Mouse (Mus musculus) erythroblast, embryonic 14.5 days (primary cell): Measurements from ENCODE around the gene Zc3h18. TPM values are rescaled to one million over a fixed set of nuclear protein-coding genes. Genes with fewer than 3 reads are reported as not detected.

Experiments
- H3K27me3 ChIP-seq: 2 replicates; pipeline ENCODE4 v1.6.1; 2012; ENCODE audit warnings: inconsistent platforms; ENCODE audit not compliant: control insufficient read depth
- H3K36me3 ChIP-seq: 2 replicates; pipeline ENCODE4 v1.6.1; 2012; ENCODE audit warnings: mild to moderate bottlenecking, inconsistent platforms; ENCODE audit not compliant: control insufficient read depth
- H3K4me1 ChIP-seq: 2 replicates; pipeline ENCODE4 v1.6.1; 2012; ENCODE audit warnings: inconsistent platforms; ENCODE audit not compliant: control insufficient read depth
- H3K4me3 ChIP-seq: replicated peaks from 2 replicates; pipeline ENCODE3; 2012; ENCODE audit warnings: moderate library complexity, mild to moderate bottlenecking, inconsistent platforms
- H3K9me3 ChIP-seq: 2 replicates; pipeline ENCODE4 v1.6.1; 2012; ENCODE audit warnings: low read length, inconsistent platforms, mixed read lengths; ENCODE audit not compliant: control insufficient read depth
- GATA1 ChIP-seq: IDR thresholded peaks from 2 replicates; pipeline ENCODE4 v1.6.1; 2012; ENCODE audit warnings: low read length, inconsistent platforms, mixed read lengths
- TAL1 ChIP-seq: IDR thresholded peaks from 3 replicates; pipeline ENCODE4 v1.6.1; 2012; ENCODE audit warnings: low read length, inconsistent platforms, mixed read lengths
- polyA plus RNA-seq: library from polyadenylated mRNA; stranded (reverse); fragments of >175 nt; gene quantifications from 2 replicates; pipeline ENCODE4 v1.2.3, GENCODE M21; 2012

The Zc3h18 gene
- polyA plus RNA-seq, 1 experiment: 10.0 TPM

DNA sequence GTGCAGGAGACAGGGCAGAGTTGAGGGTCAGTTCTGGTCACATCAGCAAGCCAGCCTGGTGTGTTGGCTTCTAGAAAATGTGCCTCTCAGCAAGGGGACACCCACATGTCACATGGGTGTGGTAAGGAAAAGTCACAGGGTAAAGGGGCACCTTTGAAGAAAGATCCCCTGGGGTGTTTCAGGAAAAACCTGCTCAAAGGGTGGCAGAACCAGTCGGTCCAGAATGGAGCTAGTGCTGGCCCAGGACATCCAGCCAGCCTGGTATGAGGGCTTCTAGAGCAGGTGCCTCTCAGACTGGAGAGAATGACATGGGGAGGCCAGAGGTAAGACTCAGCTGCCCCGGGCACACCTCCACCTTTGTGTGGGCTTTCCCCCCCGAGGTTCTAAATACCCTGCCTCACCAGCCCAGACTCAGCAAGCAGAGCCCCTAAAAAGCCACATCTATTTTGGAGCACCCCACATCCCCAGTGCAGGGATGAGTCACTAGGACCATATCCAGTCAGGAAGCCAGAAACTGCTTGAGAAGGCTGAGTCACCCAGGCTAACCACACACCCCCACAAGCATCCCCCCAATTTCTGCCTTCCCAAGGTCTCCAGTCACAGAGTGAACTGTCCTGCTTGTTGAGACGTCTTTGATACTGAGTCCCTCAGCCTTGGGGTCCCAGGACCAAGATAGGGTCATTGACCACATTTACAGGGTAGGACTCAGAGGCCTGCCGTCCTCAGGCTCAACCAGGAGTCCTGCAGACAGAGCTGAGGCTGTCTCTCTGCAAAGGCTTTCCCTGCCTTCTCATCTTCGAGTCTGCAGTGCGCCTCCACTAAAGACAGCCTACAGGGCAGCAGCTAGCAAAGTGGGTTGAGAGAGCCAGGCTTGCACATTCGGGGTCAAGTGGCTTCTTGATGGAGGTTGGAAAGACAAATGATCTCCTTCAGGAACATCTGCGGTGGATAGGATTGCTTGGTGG, 20.5 kb upstream of the Zc3h18 start:
- Histone ChIP-seq H3K9me3 (no peaks in the 10 kb centered on the region), H3K36me3 (no peaks in the 10 kb centered on the region), H3K4me1 (peaks cover 15% of the 10 kb centered on the region), H3K4me3 (no peak overlapping the region), H3K27me3 (peaks cover 56% of the 10 kb centered on the region)
- TF ChIP-seq GATA1 (no peak), TAL1 (no peak)

DNA sequence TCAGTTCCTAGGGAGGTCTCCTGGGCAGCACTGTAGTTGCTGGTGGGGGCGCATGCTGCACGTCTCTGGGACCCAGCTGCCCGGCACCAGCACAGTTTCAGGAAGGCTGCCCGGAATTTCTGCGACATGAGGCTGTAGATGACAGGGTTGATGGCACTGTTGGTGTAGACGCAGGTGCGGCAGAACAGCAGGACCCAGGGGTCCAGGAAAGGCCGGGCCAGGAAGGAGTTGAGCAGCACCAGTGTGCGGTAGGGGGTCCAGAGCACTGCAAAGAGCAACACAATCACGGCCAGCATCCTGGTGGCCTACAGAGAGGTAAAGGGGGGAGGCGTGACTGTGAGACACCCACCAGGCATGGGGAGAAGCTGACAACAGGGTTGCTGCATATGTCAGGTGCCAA, 19.2 kb upstream of the Zc3h18 start:
- no peaks in the 10 kb centered on the region for H3K9me3 ChIP-seq
- TF ChIP-seq GATA1: no peak
- TF ChIP-seq TAL1: no peak
- peaks cover 65% of the 10 kb centered on the region for H3K27me3 ChIP-seq
- peaks cover 7% of the 10 kb centered on the region for H3K4me1 ChIP-seq
- H3K4me3 ChIP-seq: no peak overlapping the region
- no peaks in the 10 kb centered on the region for H3K36me3 ChIP-seq

DNA sequence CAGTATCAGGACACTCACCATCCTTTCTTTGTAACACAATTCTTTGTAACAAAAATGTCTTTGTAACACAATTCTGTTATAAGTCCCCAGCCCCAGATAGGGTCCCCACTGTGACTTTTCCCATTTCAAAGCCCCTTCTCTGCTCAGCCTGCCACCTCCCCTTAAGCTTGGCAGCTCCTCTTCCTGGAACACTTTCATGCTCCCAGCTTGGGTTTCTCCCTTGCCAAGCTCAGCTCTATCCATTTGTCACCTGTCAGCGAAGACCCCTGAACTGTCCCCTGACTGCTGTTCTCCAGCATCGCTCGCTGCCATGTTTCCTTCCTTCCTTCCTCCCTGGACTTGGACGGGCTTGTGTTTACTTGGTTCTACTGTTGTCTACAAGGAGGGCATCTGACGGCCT, 18.8 kb upstream of the Zc3h18 start:
- H3K27me3 ChIP-seq: peaks cover 67% of the 10 kb centered on the region

DNA sequence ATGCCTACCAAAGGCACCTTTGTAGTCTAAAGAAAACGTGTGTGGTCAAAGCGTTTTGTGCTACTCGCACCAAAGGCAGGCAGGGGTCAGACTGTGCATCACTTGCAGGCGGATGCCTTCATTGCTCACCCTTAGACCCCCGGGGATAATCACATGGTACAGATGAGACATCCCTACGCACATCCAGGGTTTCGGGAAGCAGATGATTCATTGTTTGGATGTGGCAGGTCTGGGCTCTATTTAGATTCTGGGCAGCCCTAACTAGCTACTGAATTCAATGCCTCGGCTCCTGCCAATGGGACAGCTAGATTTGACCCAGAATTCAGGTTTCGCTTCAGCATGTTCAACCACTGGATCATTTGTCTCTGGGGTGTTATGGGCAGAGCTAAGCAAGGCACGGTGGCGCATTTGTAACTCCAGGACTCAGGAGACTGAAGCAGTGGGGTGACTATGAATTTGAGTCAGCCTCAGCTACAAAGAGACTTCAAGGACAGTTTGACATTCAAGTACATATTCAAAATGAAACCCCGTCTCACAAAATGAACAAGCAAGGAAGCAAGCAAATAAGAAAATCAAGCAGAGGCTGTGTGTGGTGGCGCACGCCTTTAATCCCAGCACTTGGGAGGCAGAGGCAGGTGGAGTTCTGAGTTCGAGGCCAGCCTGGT, 17.2 kb upstream of the Zc3h18 start:
- Histone ChIP-seq H3K4me3 (no peak overlapping the region), H3K4me1 (peaks cover 7% of the 10 kb centered on the region), H3K27me3 (peaks cover 72% of the 10 kb centered on the region), H3K36me3 (no peaks in the 10 kb centered on the region), H3K9me3 (no peaks in the 10 kb centered on the region)
- no peak for TF ChIP-seq TAL1
- TF ChIP-seq GATA1: no peak

More for the DNA sequence above, 18.8 kb upstream of the Zc3h18 start:
- peaks cover 7% of the 10 kb centered on the region for H3K4me1 ChIP-seq
- H3K9me3 ChIP-seq: no peaks in the 10 kb centered on the region
- H3K36me3 ChIP-seq: no peaks in the 10 kb centered on the region
- no peak for TF ChIP-seq TAL1
- no peak for TF ChIP-seq GATA1
- no peak overlapping the region for H3K4me3 ChIP-seq

DNA sequence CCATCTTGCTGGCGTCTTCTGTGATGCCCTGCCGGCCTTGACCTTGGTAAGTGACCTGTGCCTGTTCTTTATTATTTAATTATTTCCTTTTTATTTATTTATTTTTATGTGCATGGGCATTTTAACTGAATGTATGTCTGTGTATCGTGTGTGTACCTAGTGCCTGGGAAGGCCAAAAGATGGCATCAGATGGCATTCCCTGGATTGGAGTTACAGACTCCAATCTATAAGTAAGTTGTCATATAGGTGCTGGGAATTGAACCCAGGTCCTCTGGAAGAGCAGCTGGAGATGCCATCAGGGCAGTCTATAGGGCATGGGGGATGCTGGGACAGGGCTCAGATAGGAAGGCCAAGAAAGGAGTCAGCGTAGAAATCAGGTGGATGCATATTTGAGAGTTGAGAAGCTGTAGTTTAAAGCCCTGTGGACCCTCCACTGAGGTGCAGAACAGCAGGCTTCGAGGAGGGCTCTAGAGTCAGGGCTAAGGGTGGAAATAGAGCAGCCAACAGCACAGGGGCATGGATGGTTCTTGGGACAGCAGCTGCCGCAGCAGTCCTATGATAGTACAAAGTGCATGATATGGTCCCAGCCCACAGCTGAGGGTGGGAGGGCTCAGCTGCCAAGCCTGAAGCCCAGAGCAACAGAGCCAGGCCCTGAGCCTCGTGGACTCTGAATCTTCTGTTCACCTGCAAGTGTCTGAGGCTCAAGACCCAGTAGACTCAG, 15.6 kb upstream of the Zc3h18 start, which contains the start of gene Trhr2:
TSS of gene Trhr2 (minus strand) at position 51 of the 721 bp plus-strand sequence.
- H3K4me3 ChIP-seq: no peak within 1 kb of the TSS
- H3K9me3 ChIP-seq: peaks cover 4% of the 10 kb centered on the region
- TF ChIP-seq TAL1 (no peak), GATA1 (no peak)
- peaks cover 67% of the 10 kb centered on the region for H3K27me3 ChIP-seq
- peaks cover 4% of the 10 kb centered on the region for H3K4me1 ChIP-seq
- no peaks in the 10 kb centered on the region for H3K36me3 ChIP-seq

DNA sequence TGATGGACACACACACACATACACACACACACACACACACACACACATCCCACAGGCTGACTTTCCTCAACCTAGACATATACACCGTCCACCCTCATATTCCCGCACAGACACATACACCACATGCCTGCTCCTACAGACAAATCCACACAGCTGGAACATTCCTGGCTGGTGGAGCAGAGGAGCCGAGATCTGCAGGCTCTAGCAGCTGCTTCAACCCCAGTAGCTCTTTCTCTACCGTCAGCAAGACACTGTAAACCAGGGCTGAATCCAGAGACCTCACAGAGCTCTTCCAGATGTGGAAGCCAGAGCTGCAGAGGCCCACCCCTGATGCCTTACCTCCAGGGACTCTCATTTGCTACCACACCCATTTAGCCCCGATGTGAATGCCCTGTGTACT, 14.1 kb upstream of the Zc3h18 start:
- no peaks in the 10 kb centered on the region for H3K36me3 ChIP-seq
- TF ChIP-seq GATA1 (no peak), TAL1 (no peak)
- peaks cover 4% of the 10 kb centered on the region for H3K9me3 ChIP-seq
- H3K4me1 ChIP-seq: peaks cover 4% of the 10 kb centered on the region
- no peak overlapping the region for H3K4me3 ChIP-seq
- peaks cover 58% of the 10 kb centered on the region for H3K27me3 ChIP-seq

DNA sequence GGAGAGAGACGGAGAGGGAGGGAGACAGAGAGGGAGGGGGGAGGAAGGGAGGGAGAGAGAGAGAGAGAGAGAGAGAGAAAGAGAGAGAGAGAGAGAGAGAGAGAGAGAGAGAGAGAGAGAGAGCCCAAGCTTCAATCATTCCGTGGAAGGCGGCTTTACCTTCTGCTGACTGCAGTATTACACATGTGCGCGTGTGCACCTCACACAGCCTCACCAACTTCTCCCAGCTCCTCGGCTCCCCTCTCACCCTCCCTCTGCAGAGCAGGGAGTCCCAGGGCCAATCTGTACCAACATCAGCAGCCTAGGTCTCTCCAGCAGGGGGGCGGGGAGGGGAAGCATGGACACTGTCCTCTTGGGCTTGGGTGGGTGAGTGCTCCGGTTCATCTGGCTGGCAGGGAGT, 13.4 kb upstream of the Zc3h18 start:
- no peaks in the 10 kb centered on the region for H3K36me3 ChIP-seq
- TF ChIP-seq TAL1 (no peak), GATA1 (no peak)
- peaks cover 4% of the 10 kb centered on the region for H3K9me3 ChIP-seq
- H3K27me3 ChIP-seq: peaks cover 51% of the 10 kb centered on the region
- no peak overlapping the region for H3K4me3 ChIP-seq
- peaks cover 4% of the 10 kb centered on the region for H3K4me1 ChIP-seq

DNA sequence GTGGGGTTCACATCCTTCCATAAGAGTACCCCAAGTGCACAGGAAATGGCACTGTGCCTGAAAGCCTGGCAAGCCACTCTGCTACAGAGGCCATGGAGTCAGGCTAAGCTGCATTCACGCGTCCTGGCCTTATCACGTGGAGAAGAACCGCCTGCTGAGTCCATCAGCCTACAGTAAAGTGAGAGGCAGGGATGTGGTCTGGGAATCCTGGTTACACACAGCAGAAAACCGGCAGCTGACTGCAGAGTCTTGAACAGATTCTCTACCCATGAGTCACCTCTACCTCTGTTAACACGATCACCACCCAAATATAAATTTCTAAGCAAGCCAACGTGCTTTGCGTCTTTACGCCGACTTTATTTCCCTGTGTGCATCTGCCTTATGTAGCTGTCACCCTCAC, 7.9 kb upstream of the Zc3h18 start:
- Histone ChIP-seq H3K27me3 (peaks cover 10% of the 10 kb centered on the region), H3K9me3 (peaks cover 4% of the 10 kb centered on the region), H3K4me3 (no peak overlapping the region), H3K36me3 (no peaks in the 10 kb centered on the region), H3K4me1 (peaks cover 17% of the 10 kb centered on the region)
- TF ChIP-seq GATA1 (no peak), TAL1 (no peak)
